Mouse (Mus musculus): ENCODE data around the gene Tmem25.

- no peak for TF ChIP-seq CTCF (IDR thresholded peaks at IDR 0.05; ENCODE audit: extremely low read depth, insufficient read length, insufficient replicate concordance, low read depth, low read length)
- TF ChIP-seq POLR2A (IDR thresholded peaks at IDR 0.05; ENCODE audit: low read depth, low read length), result no peak
These were observed 5.6 kb upstream of the Tmem25 start for GRCm38 (mm10) chr9:44804678-44805077.
